Mouse (Mus musculus): Measurements from ENCODE around the gene Smg6. TPM values are rescaled to one million over a fixed set of nuclear protein-coding genes. Genes with fewer than 3 reads are reported as not detected.

The Smg6 gene
- polyA plus RNA-seq, 1 experiment from 2014 or later = 7.7 TPM

- Histone ChIP-seq H3K27me3 (replicated peaks) (no peaks in the 10 kb centered on the region), H3K4me2 (no peak overlapping the region), H3K4me3 (no peak overlapping the region), H3K36me3 (peaks cover 54% of the 10 kb centered on the region), H3K27ac (no peak overlapping the region), H3K9ac (no peak overlapping the region), H3K4me1 (no peaks in the 10 kb centered on the region), H3K9me3 (replicated peaks) (no peaks in the 10 kb centered on the region)
- WGBS (ENCODE audit: insufficient replicate concordance) = 74% methylated on average over 3 of the region's 3 CpGs
- no peak for ATAC-seq
Measured at GRCm38 (mm10) chr11:74946348-74946747, 20.7 kb downstream of the Smg6 start.

GRCm38 (mm10) chr11:74954901-74955300 lies 29.3 kb downstream of the Smg6 start:
- no peaks in the 10 kb centered on the region for H3K27me3 ChIP-seq (replicated peaks)
- no peak overlapping the region for H3K4me2 ChIP-seq
- H3K9ac ChIP-seq = no peak overlapping the region
- H3K4me1 ChIP-seq = peaks cover 18% of the 10 kb centered on the region
- no peaks in the 10 kb centered on the region for H3K9me3 ChIP-seq (replicated peaks)
- peaks cover 29% of the 10 kb centered on the region; the same call in 1 of the 2 replicates for H3K36me3 ChIP-seq
- ATAC-seq = no peak
- no peak overlapping the region for H3K4me3 ChIP-seq
- no peak overlapping the region for H3K27ac ChIP-seq

GRCm38 (mm10) chr11:74956006-74956405 lies 30.4 kb downstream of the Smg6 start:
- H3K36me3 ChIP-seq = peaks cover 24% of the 10 kb centered on the region; the same call in 1 of the 2 replicates
- peaks cover 19% of the 10 kb centered on the region for H3K4me1 ChIP-seq
- no peak for ATAC-seq
- H3K4me3 ChIP-seq = no peak overlapping the region
- no peak overlapping the region for H3K4me2 ChIP-seq
- H3K27ac ChIP-seq = no peak overlapping the region
- no peaks in the 10 kb centered on the region for H3K27me3 ChIP-seq (replicated peaks)
- no peaks in the 10 kb centered on the region for H3K9me3 ChIP-seq (replicated peaks)
- H3K9ac ChIP-seq = no peak overlapping the region

GRCm38 (mm10) chr11:74957600-74957999 lies 32.0 kb downstream of the Smg6 start:
- H3K27ac ChIP-seq = no peak overlapping the region
- no peak overlapping the region for H3K4me3 ChIP-seq
- H3K27me3 ChIP-seq (replicated peaks) = no peaks in the 10 kb centered on the region
- no peak for ATAC-seq
- peaks cover 19% of the 10 kb centered on the region for H3K4me1 ChIP-seq
- no peaks in the 10 kb centered on the region for H3K9me3 ChIP-seq (replicated peaks)
- 85% methylated on average over 2 of the region's 2 CpGs for WGBS (ENCODE audit: insufficient replicate concordance)
- H3K36me3 ChIP-seq = peaks cover 15% of the 10 kb centered on the region; the same call in 1 of the 2 replicates
- no peak overlapping the region for H3K4me2 ChIP-seq
- no peak overlapping the region for H3K9ac ChIP-seq

GRCm38 (mm10) chr11:74959501-74959900 lies 33.9 kb downstream of the Smg6 start:
- WGBS (ENCODE audit: insufficient replicate concordance) = 71% methylated on average over 2 of the region's 2 CpGs
- peaks cover 18% of the 10 kb centered on the region for H3K4me1 ChIP-seq
- H3K27ac ChIP-seq = no peak overlapping the region
- H3K4me2 ChIP-seq = no peak overlapping the region
- H3K9ac ChIP-seq = no peak overlapping the region
- H3K4me3 ChIP-seq = no peak overlapping the region
- ATAC-seq = no peak
- no peaks in the 10 kb centered on the region for H3K9me3 ChIP-seq (replicated peaks)
- peaks cover 8% of the 10 kb centered on the region; the same call in 1 of the 2 replicates for H3K36me3 ChIP-seq
- no peaks in the 10 kb centered on the region for H3K27me3 ChIP-seq (replicated peaks)

GRCm38 (mm10) chr11:74960031-74960551 lies 34.5 kb downstream of the Smg6 start:
- 74% methylated on average over 9 of the region's 9 CpGs for WGBS (ENCODE audit: insufficient replicate concordance)
- no peak overlapping the region for H3K4me2 ChIP-seq
- H3K27me3 ChIP-seq (replicated peaks) = no peaks in the 10 kb centered on the region
- peaks cover 12% of the 10 kb centered on the region for H3K4me1 ChIP-seq
- no peak for ATAC-seq
- no peak overlapping the region for H3K4me3 ChIP-seq
- H3K9me3 ChIP-seq (replicated peaks) = no peaks in the 10 kb centered on the region
- no peak overlapping the region for H3K27ac ChIP-seq
- no peak overlapping the region for H3K9ac ChIP-seq
- H3K36me3 ChIP-seq = peaks cover 8% of the 10 kb centered on the region; the same call in 1 of the 2 replicates

- no peak for ATAC-seq
- Histone ChIP-seq H3K27ac (no peak overlapping the region), H3K4me2 (no peak overlapping the region), H3K4me3 (no peak overlapping the region), H3K9ac (no peak overlapping the region), H3K4me1 (peaks cover 12% of the 10 kb centered on the region), H3K9me3 (replicated peaks) (no peaks in the 10 kb centered on the region), H3K36me3 (peaks cover 8% of the 10 kb centered on the region), H3K27me3 (replicated peaks) (no peaks in the 10 kb centered on the region)
Measured at GRCm38 (mm10) chr11:74961953-74962352, 36.3 kb downstream of the Smg6 start.

- Histone ChIP-seq H3K4me3 (no peak overlapping the region), H3K27ac (no peak overlapping the region), H3K4me1 (peaks cover 12% of the 10 kb centered on the region), H3K9ac (no peak overlapping the region), H3K4me2 (no peak overlapping the region), H3K9me3 (replicated peaks) (no peaks in the 10 kb centered on the region), H3K36me3 (peaks cover 3% of the 10 kb centered on the region; the same call in 1 of the 2 replicates), H3K27me3 (replicated peaks) (no peaks in the 10 kb centered on the region)
- no peak for ATAC-seq
- 79% methylated on average over 2 of the region's 2 CpGs for WGBS (ENCODE audit: insufficient replicate concordance)
Measured at GRCm38 (mm10) chr11:74962846-74963407, 37.3 kb downstream of the Smg6 start.

- H3K4me1 ChIP-seq = no peaks in the 10 kb centered on the region
- WGBS (ENCODE audit: insufficient replicate concordance) = 90% methylated on average over 3 of the region's 3 CpGs
- H3K27me3 ChIP-seq (replicated peaks) = no peaks in the 10 kb centered on the region
- no peak overlapping the region for H3K4me2 ChIP-seq
- H3K36me3 ChIP-seq = peaks cover 3% of the 10 kb centered on the region; the same call in 1 of the 2 replicates
- no peak overlapping the region for H3K27ac ChIP-seq
- H3K9ac ChIP-seq = no peak overlapping the region
- no peak for ATAC-seq
- H3K9me3 ChIP-seq (replicated peaks) = no peaks in the 10 kb centered on the region
- no peak overlapping the region for H3K4me3 ChIP-seq
Measured at GRCm38 (mm10) chr11:74965516-74965915, 39.9 kb downstream of the Smg6 start.

GRCm38 (mm10) chr11:74973290-74974157 lies 47.9 kb downstream of the Smg6 start:
- Histone ChIP-seq H3K4me1 (no peaks in the 10 kb centered on the region), H3K27ac (no peak overlapping the region), H3K9me3 (replicated peaks) (no peaks in the 10 kb centered on the region), H3K4me2 (no peak overlapping the region), H3K4me3 (no peak overlapping the region), H3K27me3 (replicated peaks) (no peaks in the 10 kb centered on the region), H3K36me3 (peaks cover 7% of the 10 kb centered on the region), H3K9ac (no peak overlapping the region)
- ATAC-seq = no peak
- WGBS (ENCODE audit: insufficient replicate concordance) = 80% methylated on average over 7 of the region's 7 CpGs

- no peaks in the 10 kb centered on the region for H3K4me1 ChIP-seq
- ATAC-seq = no peak
Measured at GRCm38 (mm10) chr11:74974615-74975014, 49.0 kb downstream of the Smg6 start.

GRCm38 (mm10) chr11:74976835-74977687 lies 51.4 kb downstream of the Smg6 start:
- WGBS (ENCODE audit: insufficient replicate concordance) = 70% methylated on average over 3 of the region's 3 CpGs
- H3K36me3 ChIP-seq = peaks cover 9% of the 10 kb centered on the region
- ATAC-seq = no peak
- H3K4me1 ChIP-seq = peaks cover 6% of the 10 kb centered on the region; the same call in 1 of the 2 replicates
- H3K9me3 ChIP-seq (replicated peaks) = no peaks in the 10 kb centered on the region
- no peaks in the 10 kb centered on the region for H3K27me3 ChIP-seq (replicated peaks)
- no peak overlapping the region for H3K4me3 ChIP-seq
- H3K9ac ChIP-seq = no peak overlapping the region
- no peak overlapping the region for H3K4me2 ChIP-seq
- H3K27ac ChIP-seq = no peak overlapping the region

More at GRCm38 (mm10) chr11:74974615-74975014, 49.0 kb downstream of the Smg6 start:
- Histone ChIP-seq H3K36me3 (peaks cover 7% of the 10 kb centered on the region), H3K4me3 (no peak overlapping the region), H3K9ac (no peak overlapping the region), H3K27ac (no peak overlapping the region), H3K27me3 (replicated peaks) (no peaks in the 10 kb centered on the region), H3K9me3 (replicated peaks) (no peaks in the 10 kb centered on the region), H3K4me2 (no peak overlapping the region)
